Mouse (Mus musculus): Measurements from ENCODE around the gene Cep95. TPM values are rescaled to one million over a fixed set of nuclear protein-coding genes. Genes with fewer than 3 reads are reported as not detected.

Gene Cep95
- polyA plus RNA-seq, 1 experiment from 2014 or later = 12.2 TPM

Small RNA genes within 50 kb of the gene (microRNA-seq; reads per million reads assigned to microRNA genes)
- gene Gm25994 = not detected
- gene Mir3064 = 9.5 reads per million, percentile 33 among the genes with 10 or more reads in this experiment

Other genes starting within 250 kb of the Cep95 start
- 11.9 and 17.6 TPM in 2 replicates for gene Tex2, start 175.8 kb upstream of the Cep95 start, polyA plus RNA-seq (2014; fragmentation: Nextera tagmentation; extraction: Ambion mirVana)
- gene Pecam1, start 38.6 kb upstream of the Cep95 start, polyA plus RNA-seq (2014; fragmentation: Nextera tagmentation; extraction: Ambion mirVana) = 15.0 and 16.8 TPM in 2 replicates
- 0.61 and 0.78 TPM in 2 replicates for gene Milr1, start 38.0 kb upstream of the Cep95 start, polyA plus RNA-seq (2014; fragmentation: Nextera tagmentation; extraction: Ambion mirVana)
- gene Polg2, start 9.7 kb upstream of the Cep95 start, polyA plus RNA-seq (2014; fragmentation: Nextera tagmentation; extraction: Ambion mirVana) = 9.1 and 10.1 TPM in 2 replicates
- 504 and 550 TPM in 2 replicates for gene Ddx5, start 67 bp upstream of the Cep95 start, polyA plus RNA-seq (2014; fragmentation: Nextera tagmentation; extraction: Ambion mirVana)
- gene Smurf2, start 131.5 kb downstream of the Cep95 start, polyA plus RNA-seq (2014; fragmentation: Nextera tagmentation; extraction: Ambion mirVana) = 20.0 and 20.5 TPM in 2 replicates
- gene Kpna2, start 210.3 kb downstream of the Cep95 start, polyA plus RNA-seq (2014; fragmentation: Nextera tagmentation; extraction: Ambion mirVana) = 335 and 390 TPM in 2 replicates
- gene 1810010H24Rik, start 236.4 kb downstream of the Cep95 start, polyA plus RNA-seq (2014; fragmentation: Nextera tagmentation; extraction: Ambion mirVana) = 4.1 and 4.6 TPM in 2 replicates